Mouse (Mus musculus): ENCODE measurements around the gene E330017A01Rik. TPM values are rescaled to one million over a fixed set of nuclear protein-coding genes. Genes with fewer than 3 reads are reported as not detected.

The E330017A01Rik gene
- not detected in 2 replicates for polyA plus RNA-seq (2015; fragmentation: Nextera tagmentation; extraction: Ambion mirVana)

- no peaks in the 10 kb centered on the region for H3K9me3 ChIP-seq (ENCODE audit: control insufficient read depth, low read length)
- no peak within 1 kb of the TSS for H3K4me3 ChIP-seq (ENCODE audit: low read length)
- H3K27ac ChIP-seq (ENCODE audit: low read length) = no peak within 1 kb of the TSS
- ATAC-seq = no peak
- no peaks in the 10 kb centered on the region for H3K27me3 ChIP-seq (replicated peaks; ENCODE audit: control insufficient read depth, insufficient read depth, low read length)
- H3K36me3 ChIP-seq (ENCODE audit: control insufficient read depth, insufficient read depth, low read length) = no peaks in the 10 kb centered on the region
- no peaks in the 10 kb centered on the region for H3K4me1 ChIP-seq (ENCODE audit: control insufficient read depth, insufficient read depth, low read length)
- no peak within 1 kb of the TSS for H3K4me2 ChIP-seq (ENCODE audit: low read depth, low read length)
- WGBS = 62% methylated on average over 3 of the region's 3 CpGs
- H3K9ac ChIP-seq (ENCODE audit: low read depth, low read length) = no peak within 1 kb of the TSS
Measured at GRCm38 (mm10) chr16:58638689-58639175, at the start of gene E330017A01Rik. Gene E330017A01Rik (minus strand): TSS chr16:58638739.

- no peak overlapping the region for H3K27ac ChIP-seq (ENCODE audit: low read length)
- no peak overlapping the region for H3K9ac ChIP-seq (ENCODE audit: low read depth, low read length)
- 70% methylated on average over 20 of the region's 20 CpGs for WGBS
- no peak overlapping the region for H3K4me3 ChIP-seq (ENCODE audit: low read length)
- H3K4me2 ChIP-seq (ENCODE audit: low read depth, low read length) = no peak overlapping the region
- H3K4me1 ChIP-seq (ENCODE audit: control insufficient read depth, insufficient read depth, low read length) = no peaks in the 10 kb centered on the region
- no peaks in the 10 kb centered on the region for H3K9me3 ChIP-seq (ENCODE audit: control insufficient read depth, low read length)
- ATAC-seq = 0 out of 2 replicates have a peak, but pooled peaks have one; percentile 42
- no peaks in the 10 kb centered on the region for H3K36me3 ChIP-seq (ENCODE audit: control insufficient read depth, insufficient read depth, low read length)
- no peaks in the 10 kb centered on the region for H3K27me3 ChIP-seq (replicated peaks; ENCODE audit: control insufficient read depth, insufficient read depth, low read length)
Measured at GRCm38 (mm10) chr16:58685548-58686537, 47.3 kb upstream of the E330017A01Rik start.

- H3K9ac ChIP-seq (ENCODE audit: low read depth, low read length) = no peak overlapping the region
Measured at GRCm38 (mm10) chr16:58684537-58684936, 46.0 kb upstream of the E330017A01Rik start.

GRCm38 (mm10) chr16:58683911-58684310, 45.4 kb upstream of the E330017A01Rik start:
- no peaks in the 10 kb centered on the region for H3K4me1 ChIP-seq (ENCODE audit: control insufficient read depth, insufficient read depth, low read length)
- H3K27ac ChIP-seq (ENCODE audit: low read length) = no peak overlapping the region
- no peaks in the 10 kb centered on the region for H3K9me3 ChIP-seq (ENCODE audit: control insufficient read depth, low read length)
- H3K4me2 ChIP-seq (ENCODE audit: low read depth, low read length) = no peak overlapping the region
- no peak for ATAC-seq
- H3K27me3 ChIP-seq (replicated peaks; ENCODE audit: control insufficient read depth, insufficient read depth, low read length) = no peaks in the 10 kb centered on the region
- no peak overlapping the region for H3K9ac ChIP-seq (ENCODE audit: low read depth, low read length)
- no peaks in the 10 kb centered on the region for H3K36me3 ChIP-seq (ENCODE audit: control insufficient read depth, insufficient read depth, low read length)
- H3K4me3 ChIP-seq (ENCODE audit: low read length) = no peak overlapping the region
- 89% methylated on average over 4 of the region's 4 CpGs for WGBS

More at GRCm38 (mm10) chr16:58684537-58684936, 46.0 kb upstream of the E330017A01Rik start:
- H3K4me2 ChIP-seq (ENCODE audit: low read depth, low read length) = no peak overlapping the region
- H3K4me3 ChIP-seq (ENCODE audit: low read length) = no peak overlapping the region
- H3K27ac ChIP-seq (ENCODE audit: low read length) = no peak overlapping the region
- H3K27me3 ChIP-seq (replicated peaks; ENCODE audit: control insufficient read depth, insufficient read depth, low read length) = no peaks in the 10 kb centered on the region
- no peak for ATAC-seq
- no peaks in the 10 kb centered on the region for H3K4me1 ChIP-seq (ENCODE audit: control insufficient read depth, insufficient read depth, low read length)
- H3K9me3 ChIP-seq (ENCODE audit: control insufficient read depth, low read length) = no peaks in the 10 kb centered on the region
- no peaks in the 10 kb centered on the region for H3K36me3 ChIP-seq (ENCODE audit: control insufficient read depth, insufficient read depth, low read length)

GRCm38 (mm10) chr16:58682870-58683269, 44.3 kb upstream of the E330017A01Rik start:
- H3K27me3 ChIP-seq (replicated peaks; ENCODE audit: control insufficient read depth, insufficient read depth, low read length) = no peaks in the 10 kb centered on the region
- H3K4me1 ChIP-seq (ENCODE audit: control insufficient read depth, insufficient read depth, low read length) = no peaks in the 10 kb centered on the region
- no peak overlapping the region for H3K27ac ChIP-seq (ENCODE audit: low read length)
- H3K36me3 ChIP-seq (ENCODE audit: control insufficient read depth, insufficient read depth, low read length) = 0 out of 2 replicates have a peak, but pooled peaks cover 2% of the 10 kb centered on the region
- no peak overlapping the region for H3K4me3 ChIP-seq (ENCODE audit: low read length)
- no peaks in the 10 kb centered on the region for H3K9me3 ChIP-seq (ENCODE audit: control insufficient read depth, low read length)
- 81% methylated on average over 7 of the region's 7 CpGs for WGBS
- ATAC-seq = no peak
- no peak overlapping the region for H3K4me2 ChIP-seq (ENCODE audit: low read depth, low read length)
- no peak overlapping the region for H3K9ac ChIP-seq (ENCODE audit: low read depth, low read length)

GRCm38 (mm10) chr16:58682046-58682445, 43.5 kb upstream of the E330017A01Rik start:
- ATAC-seq = no peak
- Histone ChIP-seq H3K9ac (ENCODE audit: low read depth, low read length) (no peak overlapping the region), H3K27me3 (replicated peaks; ENCODE audit: control insufficient read depth, insufficient read depth, low read length) (no peaks in the 10 kb centered on the region), H3K9me3 (ENCODE audit: control insufficient read depth, low read length) (no peaks in the 10 kb centered on the region), H3K4me3 (ENCODE audit: low read length) (no peak overlapping the region), H3K4me2 (ENCODE audit: low read depth, low read length) (no peak overlapping the region), H3K27ac (ENCODE audit: low read length) (no peak overlapping the region), H3K36me3 (ENCODE audit: control insufficient read depth, insufficient read depth, low read length) (0 out of 2 replicates have a peak, but pooled peaks cover 5% of the 10 kb centered on the region), H3K4me1 (ENCODE audit: control insufficient read depth, insufficient read depth, low read length) (no peaks in the 10 kb centered on the region)
- 92% methylated on average over 6 of the region's 6 CpGs for WGBS

GRCm38 (mm10) chr16:58678660-58679059, 40.1 kb upstream of the E330017A01Rik start:
- no peak overlapping the region for H3K4me2 ChIP-seq (ENCODE audit: low read depth, low read length)
- WGBS = 71% methylated on average over 7 of the region's 7 CpGs
- H3K4me1 ChIP-seq (ENCODE audit: control insufficient read depth, insufficient read depth, low read length) = no peaks in the 10 kb centered on the region
- no peaks in the 10 kb centered on the region for H3K9me3 ChIP-seq (ENCODE audit: control insufficient read depth, low read length)
- no peak overlapping the region for H3K27ac ChIP-seq (ENCODE audit: low read length)
- H3K9ac ChIP-seq (ENCODE audit: low read depth, low read length) = no peak overlapping the region
- H3K27me3 ChIP-seq (replicated peaks; ENCODE audit: control insufficient read depth, insufficient read depth, low read length) = no peaks in the 10 kb centered on the region
- peaks cover 14% of the 10 kb centered on the region for H3K36me3 ChIP-seq (ENCODE audit: control insufficient read depth, insufficient read depth, low read length)
- H3K4me3 ChIP-seq (ENCODE audit: low read length) = no peak overlapping the region
- no peak for ATAC-seq

- Histone ChIP-seq H3K4me2 (ENCODE audit: low read depth, low read length) (no peak overlapping the region), H3K4me1 (ENCODE audit: control insufficient read depth, insufficient read depth, low read length) (no peaks in the 10 kb centered on the region), H3K9ac (ENCODE audit: low read depth, low read length) (no peak overlapping the region), H3K36me3 (ENCODE audit: control insufficient read depth, insufficient read depth, low read length) (peaks cover 14% of the 10 kb centered on the region), H3K9me3 (ENCODE audit: control insufficient read depth, low read length) (no peaks in the 10 kb centered on the region), H3K27me3 (replicated peaks; ENCODE audit: control insufficient read depth, insufficient read depth, low read length) (no peaks in the 10 kb centered on the region), H3K27ac (ENCODE audit: low read length) (no peak overlapping the region), H3K4me3 (ENCODE audit: low read length) (no peak overlapping the region)
- no peak for ATAC-seq
- WGBS = 81% methylated on average over 5 of the region's 5 CpGs
Measured at GRCm38 (mm10) chr16:58677491-58677890, 39.0 kb upstream of the E330017A01Rik start.

GRCm38 (mm10) chr16:58676633-58677032, 38.1 kb upstream of the E330017A01Rik start:
- Histone ChIP-seq H3K36me3 (ENCODE audit: control insufficient read depth, insufficient read depth, low read length) (peaks cover 14% of the 10 kb centered on the region), H3K4me2 (ENCODE audit: low read depth, low read length) (no peak overlapping the region), H3K9me3 (ENCODE audit: control insufficient read depth, low read length) (no peaks in the 10 kb centered on the region), H3K9ac (ENCODE audit: low read depth, low read length) (no peak overlapping the region), H3K4me3 (ENCODE audit: low read length) (no peak overlapping the region), H3K27me3 (replicated peaks; ENCODE audit: control insufficient read depth, insufficient read depth, low read length) (no peaks in the 10 kb centered on the region), H3K4me1 (ENCODE audit: control insufficient read depth, insufficient read depth, low read length) (no peaks in the 10 kb centered on the region), H3K27ac (ENCODE audit: low read length) (no peak overlapping the region)
- ATAC-seq = no peak
- 94% methylated on average over 3 of the region's 3 CpGs for WGBS

Measured in intestine, embryonic 16.5 days (tissue).